Mouse (Mus musculus) WW6 (cell line): ENCODE results near the gene Susd6.
"Not testable (repeated sequence)": the region's sequence is repeated elsewhere in the genome, so short reads cannot be mapped to it uniquely, and the experiment has no call there.

Experiments
- DNase-seq: peaks from one replicate; pipeline ENCODE4 v3.0.0-alpha.2; 2013; ENCODE audit warnings: low read depth, low spot score

Susd6 gene

DNA sequence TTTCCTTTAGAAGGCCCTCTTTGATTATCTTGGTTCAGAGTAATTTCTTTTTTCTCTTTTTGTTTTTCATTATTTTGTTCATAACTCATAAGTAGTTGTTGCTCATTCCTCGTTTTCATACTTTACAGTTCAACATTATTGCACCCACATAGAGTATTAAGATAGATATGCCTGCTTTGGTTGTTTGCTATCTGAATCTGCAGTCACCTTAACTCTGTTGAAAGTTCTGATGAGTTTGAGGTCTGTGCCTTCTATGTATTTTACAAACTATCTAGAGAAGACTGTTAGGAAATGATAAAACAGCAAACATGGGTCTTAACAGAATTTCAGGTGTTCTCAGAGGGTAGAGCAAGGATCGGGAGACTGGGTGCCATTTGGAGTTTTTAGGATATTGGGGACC is 23.1 kb downstream of the Susd6 start:
- no peak for DNase-seq

DNA sequence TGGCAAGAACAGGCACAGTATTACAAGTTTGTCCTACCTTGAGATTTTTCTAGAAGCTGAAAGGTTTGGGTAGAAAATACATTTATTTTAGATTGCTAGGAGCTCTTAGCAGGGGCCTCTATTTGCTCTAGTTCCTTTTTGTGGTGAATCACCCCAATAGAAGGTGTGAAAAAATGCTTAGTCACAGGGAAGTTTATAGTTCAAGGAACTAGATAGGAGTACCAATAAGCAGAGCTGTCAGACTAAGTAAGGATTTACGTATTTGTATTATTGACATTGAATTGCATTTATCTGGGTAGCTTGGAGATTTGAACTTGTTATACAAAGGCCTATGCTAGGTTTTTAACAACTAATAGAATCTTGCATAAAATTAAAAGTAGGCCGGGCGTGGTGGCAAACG is 23.6 kb downstream of the Susd6 start:
- no peak for DNase-seq

DNA sequence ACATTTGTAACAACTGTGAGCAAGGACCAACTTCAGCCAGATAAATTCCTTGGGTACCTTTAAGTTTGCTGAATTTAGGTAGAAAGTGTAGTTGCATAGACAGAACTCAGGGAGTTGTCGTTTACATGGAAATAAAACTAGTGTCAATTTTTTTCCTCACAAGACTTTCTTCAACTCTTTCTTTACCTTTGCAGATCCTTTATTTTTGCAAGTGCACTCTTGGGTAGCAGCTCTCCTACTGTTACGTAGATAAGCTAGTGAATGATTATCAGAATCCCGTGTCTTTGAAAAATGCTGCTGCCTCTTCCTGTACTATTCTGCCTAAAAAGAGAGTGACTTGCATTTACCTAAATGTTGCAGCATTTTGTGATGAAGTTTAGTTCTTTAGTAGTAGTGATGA is 24.2 kb downstream of the Susd6 start:
- no peak for DNase-seq

DNA sequence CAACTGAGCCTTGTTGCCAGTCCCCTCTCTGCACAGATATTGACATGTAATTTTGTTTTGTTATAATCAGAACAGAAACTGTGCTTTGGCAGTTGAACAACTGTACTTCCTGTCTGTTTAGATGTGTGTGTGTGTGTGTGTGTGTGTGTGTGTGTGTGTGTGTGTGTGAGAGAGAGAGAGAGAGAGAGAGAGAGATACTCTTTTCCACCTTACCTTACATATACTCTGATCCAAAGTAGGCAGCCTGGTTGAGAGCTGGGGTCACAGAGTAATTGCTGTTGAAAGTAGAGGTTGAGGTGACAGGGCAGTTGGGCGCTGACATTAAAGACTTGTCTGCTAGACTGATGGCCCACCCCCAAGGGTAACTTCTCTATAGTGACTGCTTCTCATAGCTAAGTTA is 25.0 kb downstream of the Susd6 start:
- DNase-seq: no peak

DNA sequence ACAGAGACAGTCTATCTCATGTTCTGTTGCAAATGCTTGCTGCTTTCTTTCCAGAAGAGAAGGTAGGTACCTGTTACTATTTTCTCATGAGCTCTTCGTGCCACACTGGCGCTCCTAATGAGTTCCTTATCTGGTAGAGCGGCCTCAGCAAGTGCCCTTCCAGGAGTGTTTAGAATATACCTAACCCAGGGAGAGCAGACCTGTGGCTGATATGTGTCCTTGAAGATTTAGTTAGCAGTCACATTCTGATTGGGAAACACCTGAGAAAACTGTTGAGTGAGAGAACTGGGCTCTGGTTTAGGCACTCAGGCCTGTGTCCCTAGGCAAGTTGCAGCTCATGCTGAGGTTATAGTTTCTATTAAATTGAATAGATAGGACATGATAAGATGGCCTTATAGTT is 25.6 kb downstream of the Susd6 start:
- no peak for DNase-seq

DNA sequence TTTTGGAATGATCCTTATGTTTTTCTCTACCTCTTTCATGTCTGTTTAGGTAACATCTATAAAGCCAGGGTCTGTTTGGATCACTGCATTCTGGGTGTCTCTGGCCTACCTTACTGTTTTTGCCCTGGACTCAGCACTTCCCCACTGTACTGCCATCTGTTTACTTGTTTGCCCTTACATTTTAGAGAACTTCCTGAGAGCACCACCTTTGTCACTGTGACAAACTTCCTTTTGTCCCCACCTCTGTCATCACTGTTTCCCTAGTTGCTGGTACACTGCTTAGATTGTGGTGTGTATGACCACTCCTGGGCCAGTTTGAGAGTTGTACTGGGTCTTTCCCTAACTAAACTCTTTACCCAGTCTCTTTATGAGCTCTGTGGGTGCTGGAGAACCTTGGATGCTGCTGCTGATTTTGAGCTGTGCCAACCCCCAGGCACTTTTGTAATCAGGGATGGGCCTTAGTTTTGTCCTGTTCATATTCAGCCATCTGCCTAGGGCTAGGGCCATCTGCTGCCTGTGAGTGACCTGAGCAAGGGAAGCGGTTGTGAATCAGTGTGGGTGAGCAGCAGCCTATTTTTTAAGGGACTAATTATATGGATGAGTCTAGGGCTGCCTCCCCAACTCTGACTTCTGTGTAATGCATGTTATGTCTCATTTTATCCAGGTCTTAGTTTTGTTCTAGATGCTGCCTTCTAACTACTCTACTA is 26.2 kb downstream of the Susd6 start:
- no peak for DNase-seq

DNA sequence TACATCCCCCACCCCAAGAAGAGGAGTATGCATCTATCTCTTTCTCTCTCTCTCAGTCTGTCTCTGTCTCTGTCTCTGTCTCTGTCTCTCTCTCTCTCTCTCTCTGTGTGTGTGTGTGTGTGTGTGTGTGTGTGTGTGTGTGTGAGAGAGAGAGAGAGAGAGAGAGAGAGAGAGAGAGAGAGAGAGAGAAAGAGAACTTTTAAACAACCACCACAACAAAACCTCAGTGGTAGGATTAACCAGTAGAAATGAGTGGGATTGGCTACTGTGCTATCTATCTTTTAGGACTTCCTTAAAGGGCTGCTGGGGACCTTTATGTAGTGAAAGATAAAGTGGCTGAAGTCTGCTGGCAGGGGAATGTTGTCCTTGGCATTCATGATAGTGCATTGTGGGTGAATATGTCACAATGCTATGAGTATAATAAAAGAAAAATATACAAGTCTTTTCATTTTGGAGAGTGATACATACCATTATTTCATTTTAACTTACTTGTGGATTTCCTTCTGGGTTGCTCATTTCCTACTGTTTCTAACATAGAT is 27.5 kb downstream of the Susd6 start:
- DNase-seq: no peak

DNA sequence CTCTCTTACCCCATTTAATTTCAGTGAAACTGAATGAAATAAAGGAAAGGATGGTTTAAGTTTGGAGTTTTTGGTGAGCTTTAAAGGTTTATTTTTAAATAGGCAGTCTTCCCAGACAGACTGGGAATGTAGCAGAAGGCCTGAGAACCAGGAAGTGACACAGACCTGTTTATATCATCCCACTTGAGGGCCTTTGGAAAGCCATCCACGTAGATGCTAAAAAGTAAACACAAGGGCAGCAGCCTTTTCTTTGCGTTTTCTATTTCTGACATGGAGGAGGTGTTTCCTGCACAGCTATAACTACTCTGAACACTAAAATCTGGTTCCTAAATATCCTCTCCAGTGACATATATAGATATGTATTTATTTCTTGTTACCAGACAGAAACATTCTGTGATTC is 28.7 kb downstream of the Susd6 start:
- DNase-seq: not testable (repeated sequence)

DNA sequence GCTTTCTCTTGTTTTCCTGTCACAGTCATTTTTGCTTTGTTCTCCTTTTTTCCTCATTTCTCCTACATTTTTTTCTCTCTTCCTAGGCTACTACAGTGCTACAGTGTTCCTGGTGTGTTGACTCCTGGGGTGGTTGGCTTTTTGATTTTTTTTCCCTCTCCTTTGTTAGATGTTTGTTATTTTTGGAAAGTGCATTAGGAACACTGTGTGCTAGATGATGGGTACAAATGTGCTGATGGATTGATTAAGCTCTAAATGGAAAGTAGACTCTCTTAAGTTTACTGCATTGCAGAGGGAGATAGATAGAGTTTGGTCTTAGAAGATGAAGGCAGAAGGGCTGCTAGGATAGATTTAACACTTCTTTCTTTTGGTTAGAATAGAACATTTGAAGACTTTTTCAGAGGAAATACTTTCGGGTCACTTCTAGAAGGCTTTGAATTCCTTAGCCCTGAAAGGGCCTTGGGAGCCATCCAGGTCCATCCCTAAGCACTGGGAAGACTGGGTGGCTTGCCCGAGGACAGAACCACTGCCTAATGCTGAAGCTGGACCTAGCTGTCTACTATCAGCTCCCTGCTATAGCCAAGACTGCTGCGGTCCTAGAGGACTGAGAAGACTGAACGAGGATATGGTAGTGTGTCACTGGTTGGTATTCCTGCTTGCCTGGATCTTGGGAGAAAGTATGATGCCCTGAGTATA is 31.1 kb downstream of the Susd6 start:
- DNase-seq: no peak

DNA sequence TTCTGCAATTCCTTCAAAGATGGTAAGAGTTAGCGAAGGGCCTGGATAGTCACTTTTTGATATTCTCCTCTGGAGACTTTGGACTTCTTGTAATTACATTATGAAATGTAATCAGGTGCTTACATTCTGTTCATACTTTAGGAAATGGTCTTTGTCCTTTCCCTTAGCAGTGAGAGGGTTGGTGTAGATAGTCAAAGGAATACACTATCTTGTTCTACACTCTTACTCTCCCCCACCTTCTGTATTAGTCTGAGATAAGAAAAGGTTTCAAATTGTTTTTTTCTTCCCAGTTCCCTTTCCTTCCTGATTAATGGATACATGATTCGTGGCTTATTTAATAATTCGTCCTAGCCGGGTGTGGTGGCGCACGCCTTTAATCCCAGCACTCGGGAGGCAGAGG is 32.2 kb downstream of the Susd6 start:
- no peak for DNase-seq

DNA sequence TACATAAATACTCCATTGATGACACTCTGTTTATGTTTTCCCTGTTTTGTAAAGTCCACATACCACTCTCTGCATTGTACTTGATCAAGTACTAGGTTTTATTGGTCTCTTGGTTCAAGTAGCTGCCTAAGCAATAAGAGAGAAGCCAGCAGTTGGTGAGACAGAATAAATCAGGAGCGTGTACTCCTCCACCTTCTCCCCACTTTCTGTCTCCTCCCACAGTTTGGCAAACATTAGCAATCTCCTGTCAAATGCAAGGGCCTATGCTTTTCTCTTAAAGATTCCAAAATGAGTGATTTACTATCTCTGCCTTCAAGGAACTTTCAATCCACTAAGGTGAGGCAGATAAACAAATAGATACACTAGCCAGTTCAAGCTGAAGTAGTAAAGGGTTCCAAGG is 33.9 kb downstream of the Susd6 start:
- no peak for DNase-seq

DNA sequence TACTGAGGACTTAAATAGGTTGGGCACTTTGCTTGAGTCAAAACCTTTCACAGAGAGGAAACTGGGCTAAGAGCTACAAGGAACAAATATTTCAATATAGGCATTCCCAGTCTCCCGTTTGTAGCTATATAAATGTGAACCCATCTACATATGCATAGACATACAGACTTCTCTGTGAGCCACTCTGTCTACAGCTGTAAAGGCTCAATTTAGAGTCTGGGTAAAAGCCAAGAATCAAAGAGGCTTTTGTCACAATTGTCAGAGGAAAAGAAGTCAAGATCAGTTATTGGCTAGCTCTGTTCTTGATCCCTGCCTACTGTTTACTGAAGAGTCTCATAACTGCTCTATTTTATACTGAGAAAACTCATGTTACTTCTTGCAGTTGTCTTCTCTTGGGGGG is 36.1 kb downstream of the Susd6 start:
- no peak for DNase-seq

DNA sequence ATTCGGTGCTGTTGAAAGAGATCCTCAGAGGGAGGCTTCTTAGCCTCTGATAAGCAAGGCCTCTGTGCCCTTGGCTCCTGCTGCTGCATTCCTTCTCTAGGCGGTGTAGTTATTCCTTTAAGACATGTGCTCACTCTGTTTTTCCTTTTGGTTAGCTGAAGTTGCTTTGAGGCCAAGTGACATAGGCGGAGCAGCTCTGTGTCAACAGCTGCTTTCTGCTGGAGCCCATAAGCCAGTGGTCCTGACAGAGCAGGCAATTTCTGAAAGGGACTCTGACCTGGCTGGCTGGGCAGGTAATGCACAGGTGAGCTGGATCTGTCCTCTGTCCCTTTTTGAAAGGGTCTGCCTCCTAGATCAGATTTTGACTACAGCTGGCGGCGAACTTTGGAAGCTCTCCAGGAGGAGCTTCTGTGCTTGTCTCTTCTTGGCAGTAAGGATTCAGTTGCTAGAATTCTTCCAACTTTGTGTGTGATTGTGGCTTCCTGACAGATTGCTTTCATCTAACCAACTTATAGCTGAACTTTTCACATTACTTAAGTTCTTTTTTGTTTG is 37.2 kb downstream of the Susd6 start:
- DNase-seq: no peak

DNA sequence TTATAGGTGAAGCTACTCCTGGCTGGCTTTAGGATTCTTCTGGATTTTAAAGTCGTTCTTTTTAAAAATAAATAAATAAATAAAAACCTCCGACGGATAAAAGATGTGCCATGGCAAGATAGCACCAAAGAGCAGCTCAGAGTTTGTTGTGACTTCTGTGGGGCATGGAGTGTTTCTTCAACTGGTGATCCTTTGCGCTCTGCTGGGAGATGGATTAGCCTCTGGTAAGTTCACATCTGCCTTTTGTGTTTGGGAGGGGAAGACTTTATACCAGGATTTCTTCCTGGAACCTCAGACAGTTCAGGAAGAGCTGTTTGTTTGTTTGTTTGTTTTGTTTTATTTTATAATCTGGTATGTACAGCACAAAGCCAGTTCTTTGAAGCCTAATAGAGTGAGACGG is 37.7 kb downstream of the Susd6 start:
- DNase-seq: no peak

DNA sequence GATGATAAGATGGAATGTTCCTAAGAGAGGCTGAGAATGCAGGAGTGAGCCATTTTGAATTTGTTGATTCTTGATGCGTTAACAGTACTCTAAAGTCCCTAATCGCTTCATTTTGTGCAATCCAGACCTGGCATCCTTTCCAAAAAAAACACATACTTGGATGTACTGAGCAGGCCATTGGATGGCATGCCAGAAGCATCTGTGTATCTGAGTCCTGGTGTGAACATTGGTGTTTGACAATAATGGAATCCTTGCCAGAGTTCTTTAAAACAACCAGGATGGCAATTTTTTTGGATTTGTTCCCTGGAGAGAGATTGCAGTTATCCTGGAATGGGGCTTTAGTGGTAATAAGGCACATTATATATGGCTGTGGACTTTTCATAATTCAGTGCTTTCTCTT is 38.6 kb downstream of the Susd6 start:
- DNase-seq: no peak

DNA sequence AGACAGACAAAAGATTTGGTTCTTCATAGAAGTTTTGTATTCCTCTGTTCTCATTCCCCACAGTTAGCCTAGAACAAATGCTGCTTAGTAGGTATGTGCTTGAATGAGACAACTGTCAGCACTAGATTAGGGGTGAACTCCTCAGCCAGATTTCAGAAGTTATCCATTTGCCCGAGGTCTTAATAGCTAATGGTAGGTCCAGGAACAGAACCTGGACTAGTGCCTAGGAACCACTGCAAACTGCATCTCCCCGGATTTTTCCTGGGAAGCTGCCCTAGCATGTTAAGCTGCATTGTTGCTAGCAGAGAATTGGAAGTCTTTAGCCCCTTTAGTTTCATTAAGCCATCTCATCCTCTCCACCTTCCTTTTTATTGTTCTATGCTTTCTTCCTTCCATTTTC is 39.9 kb downstream of the Susd6 start:
- DNase-seq: no peak

DNA sequence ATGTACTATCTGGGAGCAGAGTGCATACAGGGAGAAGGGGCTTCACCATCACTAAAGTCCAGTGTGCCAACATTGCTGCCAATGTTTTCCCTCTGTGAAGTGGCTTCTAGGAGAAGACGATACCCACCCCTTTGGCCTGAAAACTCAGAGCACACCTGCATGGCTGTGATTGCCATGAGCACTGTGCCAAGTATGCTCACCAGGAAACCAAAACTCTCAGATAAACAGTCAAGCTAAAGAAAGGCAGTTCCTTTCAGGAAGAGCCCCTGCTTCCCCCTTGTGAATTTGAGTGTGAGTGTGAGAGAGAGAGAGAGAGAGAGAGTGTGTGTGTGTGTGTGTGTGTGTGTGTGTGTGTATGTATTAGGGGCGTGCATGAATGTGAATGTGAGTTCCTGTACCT is 40.5 kb downstream of the Susd6 start:
- no peak for DNase-seq

DNA sequence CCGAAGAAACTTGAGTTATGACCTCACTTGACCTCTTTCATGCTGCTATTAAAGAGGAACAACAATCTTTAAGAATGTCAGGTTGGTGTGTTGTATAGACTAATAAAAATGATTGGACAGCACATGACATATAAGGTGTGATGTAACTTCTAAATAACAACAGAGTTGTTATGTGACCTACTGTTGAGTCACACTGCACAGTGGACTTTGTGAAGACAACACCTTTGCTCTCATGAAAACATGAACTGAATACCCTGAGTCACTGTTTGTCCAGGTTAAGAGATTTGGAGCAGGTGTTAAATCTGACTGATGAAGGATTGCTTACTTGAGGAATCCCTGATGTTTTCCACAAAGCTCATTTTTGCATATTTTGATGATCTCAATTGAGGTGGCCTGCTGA is 42.0 kb downstream of the Susd6 start:
- DNase-seq: no peak

DNA sequence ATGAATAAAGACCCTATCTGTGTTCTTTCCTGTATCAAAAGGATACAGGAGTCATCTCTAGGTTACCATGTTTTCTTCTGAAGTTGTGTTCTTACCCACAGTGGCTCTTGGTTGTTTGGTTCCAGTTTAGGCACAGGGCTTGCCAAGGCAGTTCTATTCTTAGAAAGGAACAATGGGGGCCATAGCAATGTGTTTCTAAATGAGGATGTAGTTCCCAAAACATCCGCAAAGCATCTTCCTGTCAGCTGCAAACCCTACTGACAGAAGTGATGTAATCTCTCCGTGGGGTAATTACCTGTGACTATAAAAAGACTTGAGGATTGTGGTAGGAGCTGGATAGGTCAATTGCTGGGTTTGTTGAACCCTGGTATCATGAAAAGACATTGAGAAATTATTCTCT is 43.2 kb downstream of the Susd6 start:
- DNase-seq: no peak

DNA sequence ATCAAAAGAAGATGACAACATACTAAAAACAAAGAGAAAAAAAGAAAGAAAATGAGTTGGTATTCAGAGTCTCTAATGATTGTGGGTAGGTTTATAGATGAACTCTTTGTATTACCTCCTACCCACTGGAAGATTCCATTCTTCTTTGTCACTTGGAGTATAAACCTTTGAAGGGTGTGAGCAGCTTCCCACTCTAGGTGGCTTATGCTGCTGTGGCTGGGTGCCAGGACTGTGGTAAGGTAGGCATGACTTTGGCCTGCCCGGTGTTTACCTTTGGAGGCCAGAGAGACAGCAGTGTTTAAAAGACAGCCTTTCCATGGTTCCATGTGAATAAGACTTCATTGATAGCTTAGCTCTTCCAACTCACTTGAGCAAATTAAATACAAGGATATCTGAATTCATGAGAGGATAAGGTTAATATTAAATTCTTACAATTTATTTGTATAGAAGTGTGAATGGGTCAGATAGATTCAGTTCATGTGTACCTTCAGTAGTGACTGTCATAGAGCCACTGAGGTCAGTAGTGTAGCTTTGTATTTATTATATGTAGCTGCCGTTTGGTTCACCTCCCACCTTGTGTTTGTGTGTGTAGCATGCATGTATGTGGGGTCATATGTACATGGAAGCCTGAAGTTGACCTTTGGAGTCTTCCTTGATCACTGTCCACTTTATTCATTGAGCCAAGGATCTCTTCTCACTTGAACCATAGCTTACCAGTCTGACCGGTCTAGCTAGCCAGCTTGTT is 44.0 kb downstream of the Susd6 start:
- DNase-seq: no peak

DNA sequence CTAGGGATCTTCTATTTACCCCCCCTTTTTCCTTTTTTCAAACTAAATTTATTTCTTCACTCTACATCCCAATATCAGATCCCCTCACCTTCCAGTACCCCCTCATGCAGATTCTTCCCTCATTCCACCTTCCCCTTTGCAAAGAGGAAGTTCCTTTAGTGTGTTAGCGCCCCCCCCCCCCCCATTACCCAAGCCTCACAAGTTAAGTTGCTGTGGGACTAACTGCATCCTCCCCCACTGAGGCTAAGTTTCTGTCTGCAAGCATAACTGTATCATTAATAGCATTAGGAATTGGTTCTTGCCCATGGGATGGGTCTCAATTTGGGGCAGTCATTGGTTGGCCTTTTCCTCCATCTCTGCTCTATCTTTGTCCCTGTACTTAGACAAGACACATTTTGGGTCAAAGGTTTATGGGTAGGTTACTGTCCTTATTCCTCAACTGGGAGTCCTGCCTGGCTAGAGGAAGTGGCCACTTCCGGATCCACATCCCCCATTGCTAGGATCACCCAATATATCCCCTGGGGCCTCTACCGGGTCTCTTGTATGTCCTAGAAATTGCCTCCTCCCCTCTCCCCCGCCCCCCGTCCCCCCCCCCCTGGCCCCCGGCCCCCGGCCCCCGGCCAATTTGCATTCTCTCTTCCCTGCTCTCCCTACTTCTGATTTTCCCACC is 44.7 kb downstream of the Susd6 start:
- DNase-seq: no peak

DNA sequence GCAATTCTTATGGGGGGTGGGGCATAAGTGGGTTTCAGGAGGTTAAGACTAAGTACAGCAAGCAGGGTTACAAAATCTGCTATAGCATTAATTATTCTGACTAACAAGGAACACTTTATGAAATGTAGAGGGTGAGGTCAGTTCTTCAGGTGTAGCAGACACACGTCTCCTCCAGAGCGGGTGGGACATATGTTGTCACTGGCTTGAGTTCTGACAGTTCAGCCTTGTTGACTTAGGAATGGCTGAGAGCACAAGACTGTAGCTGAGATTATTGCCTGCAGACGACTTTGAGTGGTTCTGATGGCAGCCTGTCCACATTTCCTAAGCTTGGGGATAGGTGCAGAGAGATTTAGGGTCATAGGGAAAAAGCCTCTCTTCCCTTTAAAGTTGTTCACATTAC is 47.3 kb downstream of the Susd6 start:
- DNase-seq: no peak
